Mouse (Mus musculus) ES-E14 (cell line): Measurements from ENCODE around the gene Mylip. TPM values are rescaled to one million over a fixed set of nuclear protein-coding genes. Genes with fewer than 3 reads are reported as not detected.

Experiments used
- DNase-seq: peaks from one replicate; pipeline ENCODE4 v3.0.0-alpha.2; 2013; ENCODE audit warnings: low read depth, low spot score
- H3K27ac ChIP-seq: 2 replicates; pipeline ENCODE4 v1.5.1; 2012; ENCODE audit warnings: low read depth, mild to moderate bottlenecking, low read length, moderate library complexity, mixed read lengths; ENCODE audit not compliant: poor library complexity, insufficient read depth, severe bottlenecking
- H3K36me3 ChIP-seq: 2 replicates; pipeline ENCODE4 v1.6.1; 2012; ENCODE audit warnings: mild to moderate bottlenecking, low read length, moderate library complexity, mixed read lengths; ENCODE audit not compliant: control insufficient read depth, poor library complexity, insufficient read depth, severe bottlenecking
- H3K4me1 ChIP-seq, 2 experiments: fragments of 150-350 bp in 1 of 2; sonication (generic) in 1 of 2; 2 replicates each; pipeline ENCODE4 v1.6.1; 2012; ENCODE audit warnings: low read length in 2 of 2, mild to moderate bottlenecking in 1 of 2, mixed read lengths in 1 of 2; ENCODE audit not compliant: control insufficient read depth in 2 of 2, insufficient read depth in 2 of 2, poor library complexity in 1 of 2
- H3K4me3 ChIP-seq, 2 experiments: fragments of 150-350 bp in 1 of 2; sonication (generic) in 1 of 2; 2 replicates each; pipeline ENCODE4 v1.5.1; 2012; ENCODE audit warnings: low read length in 2 of 2, low read depth in 1 of 2, mild to moderate bottlenecking in 1 of 2, mixed read lengths in 1 of 2; ENCODE audit not compliant: insufficient read depth in 1 of 2, poor library complexity in 1 of 2, severe bottlenecking in 1 of 2
- H3K9ac ChIP-seq: 2 replicates; pipeline ENCODE4 v1.6.1; 2012; ENCODE audit warnings: low read depth, mild to moderate bottlenecking, low read length, mixed read lengths; ENCODE audit not compliant: poor library complexity, insufficient read depth, severe bottlenecking
- H3K9me3 ChIP-seq: fragments of 150-350 bp; sonication (generic); 2 replicates; pipeline ENCODE4 v1.6.1; 2012; ENCODE audit warnings: low read depth, mild to moderate bottlenecking, low read length; ENCODE audit not compliant: control insufficient read depth, insufficient read depth
- CHD2 ChIP-seq: IDR thresholded peaks from 2 replicates; pipeline ENCODE4 v1.6.1; 2014; ENCODE audit warnings: mild to moderate bottlenecking, low read depth, low read length, inconsistent platforms
- HCFC1 ChIP-seq: IDR thresholded peaks from 2 replicates; pipeline ENCODE4 v1.6.1; 2012; ENCODE audit warnings: low read length, inconsistent platforms, borderline replicate concordance; ENCODE audit not compliant: insufficient read depth
- MAFK ChIP-seq: IDR thresholded peaks from 2 replicates; pipeline ENCODE4 v1.6.1; 2014; ENCODE audit warnings: mild to moderate bottlenecking, low read depth, low read length, inconsistent platforms; ENCODE audit not compliant: insufficient read depth
- ZC3H11A ChIP-seq: IDR thresholded peaks from 2 replicates; pipeline ENCODE4 v1.6.1; 2012; ENCODE audit warnings: low read depth, mild to moderate bottlenecking, inconsistent platforms, low read length, borderline replicate concordance
- ZNF384 ChIP-seq: IDR thresholded peaks from 2 replicates; pipeline ENCODE4 v1.6.1; 2012; ENCODE audit warnings: low read depth, low read length, inconsistent platforms
- in situ Hi-C, 2 experiments: fragments of 600-800 bp; cut with MboI; formaldehyde crosslinking; loops; one replicate each; pipeline ENCODE4 v1.15.1; 2025; ENCODE audit warnings: low sequenced_read_pairs in 2 of 2, inconsistent platforms in 1 of 2; ENCODE audit not compliant: unreplicated experiment in 2 of 2
- total RNA-seq: library from RNA; depleted of rRNA; stranded (reverse); fragments of 300-350 nt; gene quantifications from 2 replicates; pipeline ENCODE4 v1.2.3, GENCODE M21; 2012

The Mylip gene
- total RNA-seq, 1 experiment: 2.2 TPM

DNA sequence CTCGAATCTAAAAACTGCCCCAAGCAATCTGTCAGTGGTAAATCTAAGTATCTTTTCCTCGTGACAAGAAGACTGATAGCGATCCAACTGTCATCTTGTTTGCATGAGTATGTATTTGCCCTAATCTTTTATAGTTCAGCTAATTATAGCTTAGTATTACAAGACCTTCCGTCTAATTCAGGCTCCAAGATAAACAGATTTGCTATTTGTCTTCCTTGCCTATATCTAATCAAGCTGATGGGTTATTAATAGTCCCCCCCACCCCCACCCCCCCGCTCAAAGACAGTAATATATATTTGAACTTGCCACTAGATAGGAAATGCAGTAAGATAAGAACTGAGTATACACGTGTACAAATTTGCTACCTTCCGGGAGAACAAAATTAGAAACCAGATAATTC, 7.3 kb upstream of the Mylip start:
- H3K9ac ChIP-seq: no peak overlapping the region
- no peaks in the 10 kb centered on the region for H3K9me3 ChIP-seq
- no peak overlapping the region for H3K27ac ChIP-seq
- H3K4me1 ChIP-seq: no peaks in the 10 kb centered on the region
- DNase-seq: no peak
- no peak overlapping the region for H3K4me3 ChIP-seq
- no peaks in the 10 kb centered on the region for H3K36me3 ChIP-seq
- in situ Hi-C loops: no loop called here
- TF ChIP-seq MAFK (no peak), ZC3H11A (no peak), HCFC1 (no peak), CHD2 (no peak), ZNF384 (no peak)

DNA sequence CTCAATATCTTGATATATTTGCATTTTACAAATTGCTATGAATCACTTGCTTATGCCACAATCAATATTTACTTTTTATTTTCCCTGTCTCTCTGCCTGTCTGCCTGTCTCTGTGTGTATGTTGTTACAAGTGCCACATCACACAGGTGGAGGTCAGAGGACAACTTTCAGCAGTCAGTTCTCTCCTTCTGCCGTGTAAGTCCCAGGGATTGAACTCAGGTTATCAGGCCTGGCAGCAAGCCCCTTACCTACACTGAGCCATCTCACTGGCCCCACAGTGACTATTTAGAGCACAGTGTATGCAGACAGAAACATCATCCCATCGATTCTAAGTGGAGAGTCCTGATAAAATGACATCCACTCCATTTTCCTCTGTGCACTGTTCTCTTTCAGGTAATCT, 4.9 kb upstream of the Mylip start:
- H3K27ac ChIP-seq: no peak overlapping the region
- H3K4me1 ChIP-seq: no peaks in the 10 kb centered on the region
- in situ Hi-C loops: no loop called here
- no peak overlapping the region for H3K9ac ChIP-seq
- H3K9me3 ChIP-seq: no peaks in the 10 kb centered on the region
- no peaks in the 10 kb centered on the region for H3K36me3 ChIP-seq
- no peak overlapping the region for H3K4me3 ChIP-seq
- no peak for DNase-seq
- no peak for TF ChIP-seq HCFC1
- TF ChIP-seq MAFK: no peak
- no peak for TF ChIP-seq CHD2
- no peak for TF ChIP-seq ZC3H11A
- TF ChIP-seq ZNF384: no peak

DNA sequence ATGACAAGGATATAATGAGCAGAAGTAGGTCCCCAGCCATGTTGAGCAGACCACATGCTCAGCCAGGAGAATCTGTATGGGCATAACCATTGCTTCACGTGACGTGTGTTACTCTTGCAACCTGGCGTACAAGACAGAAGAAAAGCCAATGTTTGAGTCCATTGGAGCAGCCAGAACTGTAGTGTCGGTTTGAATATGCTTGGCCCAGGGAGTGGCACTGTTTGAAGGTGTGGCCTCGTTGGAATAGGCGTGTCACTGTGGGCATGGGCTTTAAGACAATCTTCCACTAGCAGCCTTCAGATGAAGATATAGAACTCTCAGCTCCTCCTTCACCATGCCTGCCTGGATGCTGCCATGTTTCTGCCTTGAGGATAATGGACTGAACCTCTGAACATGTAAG, 4.0 kb upstream of the Mylip start:
- Histone ChIP-seq H3K9me3 (no peaks in the 10 kb centered on the region), H3K9ac (no peak overlapping the region), H3K36me3 (no peaks in the 10 kb centered on the region), H3K27ac (no peak overlapping the region), H3K4me1 (no peaks in the 10 kb centered on the region), H3K4me3 (no peak overlapping the region)
- DNase-seq: no peak
- in situ Hi-C loops: no loop called here
- TF ChIP-seq ZC3H11A: no peak
- no peak for TF ChIP-seq MAFK
- TF ChIP-seq ZNF384: no peak

DNA sequence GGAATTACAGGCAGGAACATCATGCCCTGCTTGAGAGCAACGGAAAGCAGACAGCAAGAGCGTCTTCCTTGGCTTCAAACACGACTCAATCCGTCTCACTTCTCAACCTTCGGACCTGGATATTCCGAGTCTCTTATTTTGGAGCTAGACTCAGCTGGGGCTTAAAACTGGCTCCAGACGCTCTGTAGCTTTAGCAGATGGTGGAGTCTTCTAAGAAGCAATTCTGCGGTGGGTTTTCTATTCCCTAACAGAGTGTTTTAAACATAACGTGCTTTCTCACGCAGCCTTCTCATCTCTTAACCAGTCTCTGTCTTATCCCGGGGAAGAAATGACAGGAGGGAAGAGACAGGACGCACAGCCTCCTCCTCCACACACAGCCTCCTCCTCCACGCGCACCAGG, 3.3 kb upstream of the Mylip start:
- no peak for DNase-seq
- Histone ChIP-seq H3K27ac (no peak overlapping the region), H3K4me1 (peaks cover 1 to 5% of the 10 kb centered on the region in 2 experiments; a peak in 2 of 4 replicates), H3K4me3 (no peak overlapping the region), H3K36me3 (no peaks in the 10 kb centered on the region), H3K9ac (no peak overlapping the region), H3K9me3 (no peaks in the 10 kb centered on the region)
- in situ Hi-C loops: no loop called here
- TF ChIP-seq HCFC1 (no peak), CHD2 (no peak), MAFK (no peak), ZC3H11A (no peak), ZNF384 (no peak)

DNA sequence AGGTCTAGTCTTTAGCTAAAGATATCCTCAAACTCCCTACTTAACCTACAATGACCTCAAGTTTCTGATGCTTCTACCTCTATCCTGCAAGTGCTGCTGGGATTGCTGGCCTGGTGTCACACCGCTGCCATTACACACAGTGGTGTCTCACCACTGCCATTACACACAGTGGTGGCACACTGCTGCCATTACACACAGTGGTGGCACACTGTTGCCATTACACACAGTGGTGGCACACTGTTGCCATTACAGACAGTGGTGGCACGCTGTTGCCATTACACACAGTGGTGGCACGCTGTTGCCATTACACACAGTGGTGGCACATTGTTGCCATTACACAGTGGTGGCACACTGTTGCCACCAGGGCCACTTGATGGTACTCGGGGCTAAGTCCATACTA, 2.3 kb upstream of the Mylip start:
- no peak overlapping the region for H3K4me3 ChIP-seq
- H3K9ac ChIP-seq: no peak overlapping the region; the same call in 1 of the 2 replicates
- peaks cover 2 to 6% of the 10 kb centered on the region in 2 experiments; a peak in 2 of 4 replicates for H3K4me1 ChIP-seq
- DNase-seq: no peak
- TF ChIP-seq CHD2 (no peak), HCFC1 (no peak), MAFK (no peak), ZNF384 (no peak), ZC3H11A (no peak)
- H3K36me3 ChIP-seq: no peaks in the 10 kb centered on the region
- H3K27ac ChIP-seq: no peak overlapping the region
- in situ Hi-C loops: no loop called here
- no peaks in the 10 kb centered on the region for H3K9me3 ChIP-seq
